Mouse (Mus musculus): Measurements from ENCODE around the gene Slc7a7. TPM values are rescaled to one million over a fixed set of nuclear protein-coding genes. Genes with fewer than 3 reads are reported as not detected.

The Slc7a7 gene
- polyA plus RNA-seq, 2 experiments: 4.5 to 7.4 TPM

DNA sequence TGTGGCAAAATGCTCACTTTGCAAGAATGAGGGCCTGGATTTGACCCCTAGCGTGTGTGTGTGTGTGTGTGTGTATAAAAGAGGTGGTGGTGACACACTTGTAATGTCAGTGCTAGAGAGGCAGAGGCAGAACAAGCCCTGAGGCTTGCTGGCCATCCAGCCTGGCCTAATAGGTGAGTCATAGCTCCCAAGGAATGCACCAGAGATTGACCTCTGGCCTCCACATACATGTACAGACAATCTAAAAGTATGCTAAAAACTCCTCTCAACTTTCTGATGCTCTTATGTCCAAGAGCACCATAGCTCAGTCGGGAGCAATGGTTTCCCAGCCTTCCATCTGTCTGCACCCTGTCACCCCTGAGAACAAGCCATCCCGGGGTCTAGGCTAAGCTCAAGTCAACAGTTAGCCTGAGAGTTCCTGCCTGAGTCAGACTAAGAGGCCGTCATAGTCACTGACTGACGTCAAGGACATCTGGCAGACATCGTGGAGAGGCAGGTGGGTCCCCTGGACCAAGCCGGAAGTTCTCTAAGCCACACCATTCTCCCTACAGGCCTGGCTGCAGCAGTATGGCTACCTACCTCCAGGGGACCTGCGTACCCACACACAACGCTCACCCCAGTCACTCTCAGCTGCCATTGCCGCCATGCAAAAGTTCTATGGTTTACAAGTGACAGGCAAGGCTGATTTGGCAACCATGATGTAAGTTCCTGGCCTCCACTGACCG lies 17.8 kb upstream of the Slc7a7 start:
- WGBS: 82% methylated on average over 11 of the region's 11 CpGs
- H3K9me3 ChIP-seq (ENCODE audit: control insufficient read depth, low read length): no peaks in the 10 kb centered on the region
- H3K36me3 ChIP-seq (ENCODE audit: control insufficient read depth, insufficient read depth, low read length): peaks cover 62% of the 10 kb centered on the region
- H3K27ac ChIP-seq (replicated peaks; ENCODE audit: low read depth, low read length): no peak overlapping the region
- ATAC-seq (ENCODE audit: low FRiP score, low read depth) (no peak), DNase-seq (ENCODE audit: low spot score) (no peak)
- no peak overlapping the region for H3K4me2 ChIP-seq (replicated peaks; ENCODE audit: low read depth, low read length, severe bottlenecking)
- TF ChIP-seq POLR2A (IDR thresholded peaks at IDR 0.05; ENCODE audit: borderline replicate concordance, extremely low read depth, insufficient read depth, insufficient read length): no peak
- H3K27me3 ChIP-seq (ENCODE audit: control insufficient read depth, insufficient read depth, low read length): no peaks in the 10 kb centered on the region
- no peak overlapping the region for H3K4me3 ChIP-seq (replicated peaks; ENCODE audit: low read length)
- H3K4me1 ChIP-seq (ENCODE audit: control insufficient read depth, insufficient read depth, low read length): peaks cover 21% of the 10 kb centered on the region
- H3K9ac ChIP-seq (ENCODE audit: low read depth, low read length, severe bottlenecking): no peak overlapping the region

DNA sequence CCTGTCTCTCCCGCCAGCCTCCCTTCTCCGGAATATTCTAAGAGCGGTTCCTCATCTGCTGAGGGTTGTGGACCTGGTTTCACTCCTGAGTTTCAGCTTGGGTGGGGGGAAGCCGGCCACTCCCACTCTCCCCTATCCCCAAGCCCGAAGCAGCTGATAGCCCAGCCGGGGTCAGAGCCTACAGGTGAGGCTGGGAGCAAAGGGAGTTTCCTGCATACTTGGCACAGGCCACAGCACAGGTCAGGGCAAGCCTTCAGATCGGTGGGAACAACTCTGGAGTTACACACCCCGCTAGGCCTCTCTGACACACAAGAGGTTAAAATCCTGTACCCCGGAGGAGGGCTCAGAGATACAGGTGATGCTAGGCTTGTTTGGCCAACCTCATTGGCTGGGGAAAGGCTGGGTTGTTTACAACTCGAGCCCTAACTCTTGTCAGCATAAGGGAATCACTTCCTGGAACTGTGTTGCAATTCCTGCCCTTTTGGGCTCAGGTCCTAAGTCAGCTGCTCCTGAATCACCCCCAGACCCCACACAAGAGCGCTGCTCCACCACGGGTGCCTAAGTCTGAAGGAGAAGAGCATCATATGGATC lies 16.5 kb upstream of the Slc7a7 start:
- H3K4me1 ChIP-seq (ENCODE audit: control insufficient read depth, insufficient read depth, low read length): peaks cover 32% of the 10 kb centered on the region
- WGBS: 43% methylated on average over 12 of the region's 12 CpGs
- TF ChIP-seq POLR2A (IDR thresholded peaks at IDR 0.05; ENCODE audit: borderline replicate concordance, extremely low read depth, insufficient read depth, insufficient read length): no peak
- H3K9ac ChIP-seq (ENCODE audit: low read depth, low read length, severe bottlenecking): peak overlapping the region; percentile 99
- H3K4me3 ChIP-seq (replicated peaks; ENCODE audit: low read length): peak overlapping the region; percentile 94
- H3K27me3 ChIP-seq (ENCODE audit: control insufficient read depth, insufficient read depth, low read length): no peaks in the 10 kb centered on the region
- DNase-seq (ENCODE audit: low spot score) (no peak), ATAC-seq (ENCODE audit: low FRiP score, low read depth) (no peak)
- no peaks in the 10 kb centered on the region for H3K9me3 ChIP-seq (ENCODE audit: control insufficient read depth, low read length)
- peak overlapping the region; percentile 83 for H3K4me2 ChIP-seq (replicated peaks; ENCODE audit: low read depth, low read length, severe bottlenecking)
- H3K27ac ChIP-seq (replicated peaks; ENCODE audit: low read depth, low read length): no peak overlapping the region
- H3K36me3 ChIP-seq (ENCODE audit: control insufficient read depth, insufficient read depth, low read length): peaks cover 58% of the 10 kb centered on the region

DNA sequence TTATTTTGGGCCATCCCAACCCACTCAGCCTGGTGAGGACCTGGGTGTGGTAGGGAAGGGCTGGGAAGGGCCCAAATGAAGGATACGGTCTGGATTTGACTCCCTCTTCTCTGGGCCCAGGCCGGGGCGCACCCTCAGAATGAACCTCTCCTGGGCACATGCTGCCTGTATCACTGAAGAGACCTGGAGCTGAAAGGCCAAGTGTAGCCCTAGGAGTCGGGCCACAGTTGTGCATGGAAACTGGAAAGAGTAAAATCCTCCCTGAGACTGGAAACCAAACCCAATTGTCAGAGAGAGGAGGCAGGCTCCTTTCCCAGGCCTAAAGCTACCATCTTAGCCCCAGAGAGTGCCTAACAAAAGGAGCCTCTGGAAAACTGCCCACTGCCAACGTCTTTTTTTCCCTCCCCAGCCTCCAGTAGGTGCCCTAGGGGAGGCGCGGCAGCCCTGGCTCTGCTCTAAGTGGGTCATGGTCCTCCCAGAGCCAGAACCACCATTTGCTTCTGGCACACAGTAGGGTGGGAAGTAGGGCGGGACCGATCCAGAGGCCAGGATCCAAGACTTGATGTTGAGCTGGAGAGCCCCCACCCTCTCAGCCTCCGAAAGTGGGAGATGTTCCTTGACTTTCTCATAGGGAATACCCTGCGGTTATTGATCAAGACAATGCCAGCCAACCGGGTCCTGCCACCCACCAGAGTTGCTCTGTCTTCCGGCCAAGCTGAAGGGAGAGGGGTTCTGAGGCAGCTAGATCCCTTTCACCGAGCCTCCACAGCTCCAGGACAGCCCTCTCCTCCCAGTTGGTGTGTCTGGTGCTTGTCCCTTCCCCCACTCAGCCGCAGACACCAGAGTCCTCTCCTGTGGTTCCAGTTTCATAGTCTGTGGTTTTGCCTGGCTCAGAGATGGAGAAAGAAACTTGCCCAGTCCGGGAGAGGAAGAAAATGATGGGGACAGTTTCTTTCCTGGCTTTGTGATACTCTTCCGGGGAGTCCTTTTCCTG lies 15.6 kb upstream of the Slc7a7 start:
- no peak for TF ChIP-seq POLR2A (IDR thresholded peaks at IDR 0.05; ENCODE audit: borderline replicate concordance, extremely low read depth, insufficient read depth, insufficient read length)
- Histone ChIP-seq H3K4me1 (ENCODE audit: control insufficient read depth, insufficient read depth, low read length) (peaks cover 32% of the 10 kb centered on the region), H3K27ac (replicated peaks; ENCODE audit: low read depth, low read length) (peak overlapping the region; percentile 99), H3K36me3 (ENCODE audit: control insufficient read depth, insufficient read depth, low read length) (peaks cover 49% of the 10 kb centered on the region), H3K27me3 (ENCODE audit: control insufficient read depth, insufficient read depth, low read length) (no peaks in the 10 kb centered on the region), H3K9ac (ENCODE audit: low read depth, low read length, severe bottlenecking) (peak overlapping the region; percentile 99), H3K4me3 (replicated peaks; ENCODE audit: low read length) (peak overlapping the region; percentile 94), H3K9me3 (ENCODE audit: control insufficient read depth, low read length) (no peaks in the 10 kb centered on the region), H3K4me2 (replicated peaks; ENCODE audit: low read depth, low read length, severe bottlenecking) (peak overlapping the region; percentile 83)
- WGBS: 17% methylated on average over 17 of the region's 17 CpGs
- peak; percentile 39 for DNase-seq (ENCODE audit: low spot score)
- ATAC-seq (ENCODE audit: low FRiP score, low read depth): no peak

DNA sequence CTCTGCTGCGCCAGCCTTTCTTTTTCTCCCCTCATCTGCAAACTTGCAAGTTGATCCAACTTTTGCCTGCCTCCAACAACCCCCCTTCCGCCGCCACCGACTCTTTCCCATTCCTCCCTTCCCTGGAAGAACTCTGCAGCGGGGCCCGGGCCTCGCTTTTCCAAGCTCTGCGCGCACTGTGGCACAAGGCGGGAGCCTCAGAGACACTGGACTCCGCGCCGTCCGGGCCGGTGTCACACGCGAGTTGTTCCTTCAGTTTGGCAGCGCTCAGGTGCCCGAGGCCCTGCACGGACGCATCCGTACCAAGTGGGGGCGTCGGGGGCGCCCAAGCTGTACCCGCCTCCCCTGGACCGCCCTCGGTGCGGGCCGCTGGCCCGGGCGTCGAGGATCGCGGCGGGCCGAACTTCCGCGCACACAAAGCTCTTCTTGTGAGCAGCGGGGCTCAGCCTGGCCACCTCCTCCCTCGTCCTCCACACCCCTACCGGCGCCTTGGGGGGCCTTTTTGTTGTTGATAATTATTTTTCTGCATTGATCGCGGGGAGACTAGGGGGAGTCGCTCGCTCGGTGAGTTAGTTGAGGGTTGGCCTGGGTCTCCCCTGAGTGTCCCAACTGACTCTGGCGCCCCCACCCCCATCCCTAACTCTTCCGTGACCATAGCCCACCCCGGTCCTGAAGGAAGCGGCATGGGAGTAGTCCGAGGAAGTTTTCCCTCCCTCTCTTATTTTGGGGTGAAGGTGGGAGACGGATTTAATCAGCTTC lies 14.7 kb upstream of the Slc7a7 start:
- peak overlapping the region; percentile 83 for H3K4me2 ChIP-seq (replicated peaks; ENCODE audit: low read depth, low read length, severe bottlenecking)
- H3K9ac ChIP-seq (ENCODE audit: low read depth, low read length, severe bottlenecking): peak overlapping the region; percentile 99
- no peaks in the 10 kb centered on the region for H3K27me3 ChIP-seq (ENCODE audit: control insufficient read depth, insufficient read depth, low read length)
- DNase-seq (ENCODE audit: low spot score) (no peak), ATAC-seq (ENCODE audit: low FRiP score, low read depth) (peak; percentile 21; the same call in 1 of the 2 replicates)
- 3% methylated on average over 52 of the region's 54 CpGs for WGBS
- H3K4me3 ChIP-seq (replicated peaks; ENCODE audit: low read length): peak overlapping the region; percentile 94
- H3K27ac ChIP-seq (replicated peaks; ENCODE audit: low read depth, low read length): peak overlapping the region; percentile 99
- H3K9me3 ChIP-seq (ENCODE audit: control insufficient read depth, low read length): no peaks in the 10 kb centered on the region
- H3K36me3 ChIP-seq (ENCODE audit: control insufficient read depth, insufficient read depth, low read length): peaks cover 40% of the 10 kb centered on the region
- no peak for TF ChIP-seq POLR2A (IDR thresholded peaks at IDR 0.05; ENCODE audit: borderline replicate concordance, extremely low read depth, insufficient read depth, insufficient read length)
- peaks cover 37% of the 10 kb centered on the region for H3K4me1 ChIP-seq (ENCODE audit: control insufficient read depth, insufficient read depth, low read length)
